Mouse (Mus musculus): Measurements from ENCODE around the gene Slc16a1. TPM values are rescaled to one million over a fixed set of nuclear protein-coding genes. Genes with fewer than 3 reads are reported as not detected.
A peak's percentile ranks its signal among the peaks of the same experiment; 100 is the strongest.

Gene Slc16a1
- total RNA-seq, 4 experiments from 2014 or later = 17.5 to 29.1 (median 23.5) TPM

DNA sequence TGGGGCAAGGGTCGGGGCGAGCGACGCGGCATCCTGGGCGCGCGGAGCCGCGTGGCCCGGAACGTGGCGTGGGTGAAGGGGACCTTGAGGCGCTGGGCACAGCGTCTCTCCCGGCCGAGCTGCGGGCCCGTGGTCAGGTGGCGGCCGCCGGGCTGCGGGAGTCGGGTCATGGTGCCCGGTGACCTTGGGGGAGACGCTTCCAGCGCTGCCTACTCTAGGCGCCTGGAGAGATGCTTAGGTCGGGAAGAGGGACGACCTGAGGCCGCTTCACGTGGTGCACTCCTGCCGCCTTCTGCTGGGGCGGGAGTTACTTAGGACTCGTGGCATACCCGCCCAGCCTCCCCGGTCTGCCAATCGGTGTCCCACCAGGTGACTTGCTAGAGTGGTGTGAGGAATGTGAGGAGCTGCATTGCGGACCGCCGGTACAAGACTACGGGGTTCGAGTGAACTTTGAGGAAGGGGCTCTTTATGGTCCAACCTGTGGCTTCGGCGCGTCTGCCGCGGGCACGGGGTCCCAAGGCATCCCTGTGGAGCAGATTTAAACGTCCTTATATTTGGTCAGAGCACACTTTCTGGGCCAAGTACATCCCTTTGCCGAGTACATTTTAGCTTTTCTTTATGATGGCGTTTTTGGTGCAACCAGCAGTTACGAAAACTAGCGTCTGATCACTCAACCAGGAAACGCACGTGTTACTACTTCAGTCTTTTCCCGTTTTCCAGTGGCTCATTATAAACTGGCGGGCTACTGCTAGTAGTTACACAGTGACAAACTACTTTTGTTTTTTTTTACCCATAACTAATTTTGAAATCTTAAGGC lies 672 bp downstream of the Slc16a1 start:
- peak; percentile 52 for DNase-seq

DNA sequence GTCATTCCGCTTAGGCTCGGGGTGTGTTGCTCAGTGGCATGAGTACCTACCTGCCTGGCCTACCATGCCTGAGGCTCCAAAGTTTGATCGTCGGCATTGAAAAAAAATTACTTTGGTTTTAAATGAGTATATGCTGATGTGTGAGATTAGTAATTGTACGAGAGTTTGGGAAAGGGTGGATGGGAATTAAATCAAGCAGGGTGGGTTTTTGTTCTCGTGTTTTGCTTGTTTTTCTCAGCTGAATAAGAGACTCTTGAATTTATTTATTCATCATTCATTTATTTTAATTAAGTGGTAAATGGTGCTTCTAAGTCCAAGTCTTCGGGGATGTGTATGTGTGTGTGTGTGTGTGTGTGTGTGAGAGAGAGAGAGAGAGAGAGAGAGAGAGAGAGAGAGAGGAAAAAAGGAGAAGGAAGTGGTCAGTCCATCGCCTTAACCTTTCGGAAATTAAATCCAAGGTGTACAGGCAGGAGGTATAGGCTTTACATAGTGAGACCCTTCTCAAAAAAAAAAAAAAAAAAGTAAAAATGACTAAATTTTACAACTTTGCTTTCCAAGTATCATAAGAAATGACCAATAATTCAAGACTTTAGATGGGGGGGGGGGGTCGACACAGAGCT lies 1.4 kb downstream of the Slc16a1 start:
- DNase-seq = no peak

DNA sequence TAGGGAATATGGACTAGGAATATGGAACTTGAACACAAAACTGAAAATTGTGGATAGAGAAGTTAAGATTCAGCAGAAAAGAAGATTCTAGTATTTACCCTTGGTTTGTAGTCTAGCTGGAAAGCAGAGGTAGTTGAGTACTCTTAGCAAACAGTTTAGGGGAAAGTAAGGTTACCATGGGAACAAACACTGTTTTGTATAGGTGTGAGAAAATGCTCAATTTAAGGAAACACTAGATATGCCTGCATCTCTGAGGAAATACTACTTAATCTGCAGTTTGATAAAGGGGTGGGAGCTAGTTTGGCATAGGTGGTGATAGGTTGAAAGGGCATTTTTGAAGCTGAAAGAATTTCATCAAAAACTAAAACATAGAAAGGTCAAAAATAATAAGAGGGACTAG lies 2.4 kb downstream of the Slc16a1 start:
- no peak for DNase-seq

DNA sequence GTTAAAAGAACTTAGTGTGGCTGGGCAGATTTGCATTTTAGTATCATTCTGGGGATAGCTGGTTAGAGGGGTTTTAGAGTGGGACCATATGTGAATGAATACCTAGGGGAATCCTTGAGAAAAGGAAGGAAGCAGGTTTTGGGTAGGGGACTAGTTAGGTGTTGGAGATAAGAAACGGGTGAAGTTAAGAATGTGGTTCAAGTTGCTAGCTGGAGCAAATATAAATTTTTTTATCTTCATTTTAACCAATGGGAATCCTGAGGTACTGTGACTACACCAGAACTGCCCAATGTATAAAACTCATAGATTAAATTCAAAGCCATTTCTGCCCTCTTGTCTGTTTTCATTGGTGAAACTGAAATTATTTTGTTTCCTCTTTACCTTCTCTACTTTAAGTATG lies 2.8 kb downstream of the Slc16a1 start:
- no peak for DNase-seq

DNA sequence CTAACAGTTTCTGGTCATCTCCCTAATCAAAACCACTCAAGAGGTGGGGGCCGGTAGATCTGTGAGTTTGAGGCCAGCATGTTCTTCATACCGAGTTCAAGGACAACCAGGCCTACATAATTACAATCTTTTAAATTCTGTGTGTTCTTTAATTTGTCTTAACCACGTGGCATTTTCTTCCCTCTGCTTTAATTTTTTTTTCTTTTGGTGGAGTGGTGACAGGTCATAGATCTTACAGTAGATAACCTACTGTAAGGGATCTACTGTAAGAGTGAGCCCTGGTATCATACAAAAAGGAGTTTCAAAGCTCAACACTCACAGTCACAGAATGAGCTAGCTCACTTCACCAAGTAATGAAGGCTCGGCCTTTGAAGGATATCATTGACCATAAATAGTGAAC lies 4.6 kb downstream of the Slc16a1 start:
- DNase-seq = no peak

DNA sequence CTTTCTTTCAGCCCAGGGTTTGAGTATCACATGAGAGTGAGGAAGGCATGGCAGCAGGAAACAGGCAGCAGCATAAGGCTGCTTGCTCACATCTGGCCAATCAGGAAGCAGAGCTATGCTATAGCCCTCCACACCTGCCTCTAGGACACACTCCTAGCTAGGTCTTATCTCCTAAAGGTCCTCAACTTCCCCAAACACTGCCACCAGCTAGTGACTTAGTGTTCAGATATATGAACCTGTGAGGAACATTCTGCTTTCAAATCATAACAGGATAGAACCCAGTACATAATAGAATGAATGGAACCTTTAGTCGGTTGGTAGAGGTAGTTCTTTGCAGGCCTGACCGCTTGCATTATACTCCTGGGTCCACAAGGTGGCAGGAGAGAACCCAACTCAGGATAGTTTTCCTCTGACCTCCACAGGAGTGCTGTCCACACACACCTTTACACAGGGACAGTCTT lies 5.4 kb downstream of the Slc16a1 start:
- DNase-seq = no peak

DNA sequence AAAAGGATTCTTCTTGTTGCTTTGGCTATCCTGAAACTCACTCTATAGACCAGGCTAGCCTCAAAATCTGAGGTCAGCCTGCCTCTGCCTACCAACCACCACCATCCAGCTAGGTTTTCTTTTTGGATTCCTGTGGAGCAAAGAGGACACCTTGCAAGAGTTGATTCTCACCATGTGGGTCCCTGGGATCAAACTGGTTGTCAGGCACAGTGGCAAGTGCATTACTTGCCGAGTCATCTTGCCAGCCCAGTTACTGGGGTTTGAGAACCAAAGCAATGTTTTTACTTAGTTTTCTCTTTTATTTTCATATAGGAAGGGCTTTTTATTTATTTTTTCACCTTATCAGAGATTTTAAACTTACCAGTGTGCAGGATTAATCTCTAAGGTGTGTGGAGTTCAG lies 5.9 kb downstream of the Slc16a1 start:
- no peak for DNase-seq

DNA sequence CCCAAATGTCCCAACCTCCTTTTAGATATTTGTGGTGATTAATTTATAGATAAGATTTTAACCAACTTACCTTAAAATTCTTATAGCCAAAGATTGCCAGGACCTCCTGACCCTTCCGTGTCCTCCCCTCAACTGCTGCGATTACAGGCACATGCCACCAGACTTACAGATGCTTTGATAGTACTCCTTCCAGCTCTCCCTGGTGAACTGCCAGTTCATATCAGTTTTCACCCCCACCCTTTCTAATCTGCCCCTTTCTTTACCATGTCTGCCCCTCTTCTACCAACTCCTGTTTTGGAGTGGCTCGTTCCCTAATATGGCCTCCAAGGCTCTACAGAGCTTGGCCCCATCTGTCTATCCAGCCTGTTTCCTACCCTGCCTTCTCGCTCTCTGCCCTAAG lies 15.8 kb downstream of the Slc16a1 start:
- DNase-seq = no peak

DNA sequence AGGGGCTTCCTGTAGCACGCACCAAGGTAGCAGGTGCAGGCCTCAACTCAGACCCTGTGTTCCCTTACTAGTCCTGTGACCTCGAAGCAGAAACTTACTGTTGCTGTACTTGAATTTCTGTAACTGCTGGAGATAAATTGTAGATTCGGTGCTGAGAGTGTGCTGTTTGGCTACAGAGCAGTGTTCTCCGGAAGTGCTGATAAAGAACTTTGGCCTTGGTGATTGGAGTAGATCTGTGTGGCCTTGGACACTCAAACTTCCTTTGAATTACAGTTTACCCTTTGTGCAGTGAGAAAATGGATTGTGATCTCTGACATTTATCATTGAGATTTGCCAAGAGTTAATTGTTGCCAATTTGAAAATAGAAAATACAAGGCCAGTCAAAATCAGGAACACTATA lies 16.5 kb downstream of the Slc16a1 start:
- DNase-seq = peak; percentile 38

DNA sequence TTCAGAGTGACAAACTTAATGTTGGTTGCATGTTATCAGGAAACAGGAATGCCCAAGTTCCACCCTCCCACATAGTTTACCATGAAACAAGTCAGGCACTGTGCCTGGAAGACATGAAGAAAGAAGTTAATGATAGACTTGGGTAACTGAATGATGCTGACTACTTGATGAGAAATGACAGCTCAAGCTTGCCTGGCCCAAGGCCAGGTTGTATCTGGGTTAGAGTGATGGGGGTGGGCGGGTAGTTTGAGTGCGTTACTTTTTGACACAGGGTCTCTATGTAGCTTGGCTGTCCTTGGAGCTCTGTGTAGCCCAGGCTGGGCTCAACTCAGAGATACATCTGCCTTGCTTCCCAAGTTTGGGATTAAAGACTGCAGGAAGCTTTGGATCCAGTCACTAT lies 20.2 kb downstream of the Slc16a1 start:
- no peak for DNase-seq

DNA sequence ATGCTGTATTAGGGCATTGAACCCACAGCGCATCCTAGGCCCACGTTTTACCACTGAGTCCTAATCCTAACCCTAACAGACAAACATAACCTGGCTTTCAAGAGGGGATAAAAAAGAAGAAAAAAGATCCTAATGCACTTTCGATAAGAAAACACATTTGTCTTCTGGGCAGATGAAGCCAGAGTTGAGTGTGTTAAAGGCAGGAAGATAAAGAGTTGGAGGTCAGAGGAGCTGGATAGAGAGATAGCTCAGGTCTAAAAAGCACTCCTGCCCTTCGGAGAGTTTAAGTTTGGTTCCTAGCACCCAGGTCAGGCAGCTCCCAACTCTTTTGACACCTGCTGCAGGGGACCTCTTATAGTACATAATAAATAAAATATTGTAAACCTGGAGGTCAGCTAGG lies 21.3 kb downstream of the Slc16a1 start:
- no peak for DNase-seq

DNA sequence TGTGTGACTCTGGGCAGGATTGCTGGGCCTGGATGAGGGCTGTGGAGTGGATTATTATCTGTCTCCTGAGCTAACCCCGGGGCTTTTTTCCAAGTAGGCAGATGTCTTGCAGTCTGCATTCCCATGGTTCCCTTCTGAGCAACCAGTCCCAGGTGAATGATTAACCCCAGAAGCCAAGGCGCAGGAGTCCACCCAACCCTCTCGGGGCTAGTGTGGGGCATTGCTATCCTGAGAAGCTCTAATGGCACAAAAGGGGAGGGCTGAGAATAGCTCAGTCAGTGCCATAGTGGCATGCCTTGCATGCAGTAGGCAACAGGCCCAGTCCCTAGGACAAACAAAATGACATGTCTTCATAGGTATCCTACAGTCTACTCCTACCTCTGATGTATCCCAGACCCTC lies 22.1 kb downstream of the Slc16a1 start:
- DNase-seq = no peak

DNA sequence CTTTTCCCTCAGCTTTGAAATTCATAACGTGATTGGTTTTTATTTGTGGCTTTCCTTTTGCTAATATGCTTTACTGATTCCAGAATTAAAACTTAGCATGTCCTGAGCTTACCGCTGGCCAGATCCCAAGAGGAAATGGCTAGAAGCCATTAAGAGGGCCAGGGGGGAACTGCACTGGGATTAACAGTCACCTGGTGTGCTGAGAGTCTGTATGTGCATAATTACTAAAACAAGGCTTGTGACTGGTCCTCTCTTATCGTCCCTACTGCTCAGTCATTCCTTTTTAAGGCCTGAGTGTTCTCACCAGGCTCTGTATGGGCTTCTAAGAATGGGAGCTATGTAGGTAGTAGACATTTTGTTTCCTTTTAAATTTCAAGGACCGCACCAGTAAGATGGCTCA lies 23.5 kb downstream of the Slc16a1 start:
- DNase-seq = no peak

DNA sequence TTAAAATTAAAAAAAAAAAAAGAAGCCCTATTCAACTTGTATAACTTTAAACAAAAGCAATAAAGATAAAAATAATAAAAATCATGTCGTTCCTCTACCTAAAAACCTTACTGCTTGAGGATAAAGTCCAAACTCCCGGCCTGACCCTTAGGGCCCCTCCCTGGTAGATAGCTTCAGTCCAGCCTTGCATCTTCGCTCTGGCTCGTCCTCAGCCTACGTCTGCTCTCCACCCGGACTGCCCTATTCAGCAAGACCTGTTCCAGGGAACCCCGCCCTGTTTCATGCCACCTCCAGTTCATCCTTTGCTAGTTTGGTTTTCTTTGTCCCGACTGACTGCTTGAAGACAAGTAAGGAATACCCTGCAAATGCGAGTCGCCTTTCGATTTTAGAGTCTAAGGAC lies 24.5 kb downstream of the Slc16a1 start:
- DNase-seq = no peak

DNA sequence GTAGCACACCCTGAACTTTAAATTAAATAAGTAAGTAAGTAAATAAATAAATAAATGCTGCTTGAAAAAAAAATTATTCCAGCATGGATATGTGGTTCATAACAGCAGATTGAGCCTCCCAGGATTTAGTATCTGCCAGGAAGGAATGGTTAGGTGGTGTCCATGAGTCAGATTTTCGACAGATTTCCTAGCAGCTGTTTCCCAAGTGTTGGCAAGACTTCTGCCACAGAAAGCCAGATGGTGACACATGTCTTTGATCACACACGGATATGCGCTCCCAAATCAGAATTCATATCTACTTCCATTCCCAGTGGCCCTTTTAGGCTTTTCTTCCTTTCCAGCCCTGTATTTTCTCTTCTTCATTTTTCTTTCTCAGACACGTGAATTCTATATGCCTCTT lies 28.5 kb downstream of the Slc16a1 start:
- DNase-seq = peak; percentile 44

DNA sequence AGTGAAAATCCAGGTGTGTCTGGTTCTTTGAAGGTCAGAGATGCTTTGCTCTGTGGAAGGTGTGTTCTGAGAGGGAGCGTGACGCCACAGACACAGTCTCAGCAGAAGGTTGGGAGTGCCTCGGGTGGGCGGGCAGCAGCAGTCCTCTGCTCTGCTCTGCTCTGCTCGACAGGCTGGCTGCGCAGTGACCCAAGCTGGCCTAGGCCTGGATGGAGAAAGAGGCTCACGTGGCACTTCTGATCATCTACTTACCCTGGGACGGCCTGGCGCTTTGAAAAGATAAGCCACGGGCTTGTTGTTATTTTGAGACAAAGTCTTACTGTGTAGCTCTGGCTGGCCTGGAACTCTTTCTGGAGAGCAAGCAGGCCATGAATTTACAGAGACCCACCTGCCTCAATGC lies 29.0 kb downstream of the Slc16a1 start:
- DNase-seq = no peak

DNA sequence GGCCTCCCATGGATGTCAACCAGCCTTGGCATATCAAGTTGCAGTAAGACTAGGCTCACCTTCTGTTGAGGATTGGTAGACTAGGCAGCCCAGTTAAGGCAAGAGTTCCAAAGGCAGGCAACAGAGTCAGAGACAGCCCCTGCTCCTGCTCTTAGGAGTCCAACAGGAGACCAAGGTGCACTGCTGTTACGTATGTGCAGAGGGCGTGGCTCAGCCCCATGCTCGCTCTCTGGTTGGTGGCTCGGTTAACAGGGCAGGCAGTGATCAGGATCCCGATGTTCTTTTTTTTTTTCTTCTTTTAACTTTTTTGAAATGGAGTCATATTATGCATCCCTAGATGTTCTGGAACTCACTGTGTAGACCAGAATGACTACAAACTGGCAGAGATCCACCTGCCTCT lies 30.5 kb downstream of the Slc16a1 start:
- DNase-seq = no peak

DNA sequence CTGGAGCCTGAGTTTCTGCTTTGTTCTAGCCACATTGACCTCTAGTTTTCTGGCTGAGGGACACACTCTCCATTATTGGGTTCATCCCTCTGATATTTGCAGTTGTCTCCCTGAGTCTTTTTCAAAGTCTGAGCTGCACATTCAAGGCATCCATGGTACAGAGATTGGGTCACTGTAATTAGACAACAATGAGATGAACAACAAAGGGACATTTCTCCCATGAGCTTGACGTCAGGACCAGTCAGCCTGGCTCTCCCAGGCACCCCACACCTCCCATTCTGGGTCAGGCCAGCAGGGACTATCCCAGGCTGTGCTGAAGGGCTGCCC lies 31.4 kb downstream of the Slc16a1 start:
- DNase-seq = no peak

DNA sequence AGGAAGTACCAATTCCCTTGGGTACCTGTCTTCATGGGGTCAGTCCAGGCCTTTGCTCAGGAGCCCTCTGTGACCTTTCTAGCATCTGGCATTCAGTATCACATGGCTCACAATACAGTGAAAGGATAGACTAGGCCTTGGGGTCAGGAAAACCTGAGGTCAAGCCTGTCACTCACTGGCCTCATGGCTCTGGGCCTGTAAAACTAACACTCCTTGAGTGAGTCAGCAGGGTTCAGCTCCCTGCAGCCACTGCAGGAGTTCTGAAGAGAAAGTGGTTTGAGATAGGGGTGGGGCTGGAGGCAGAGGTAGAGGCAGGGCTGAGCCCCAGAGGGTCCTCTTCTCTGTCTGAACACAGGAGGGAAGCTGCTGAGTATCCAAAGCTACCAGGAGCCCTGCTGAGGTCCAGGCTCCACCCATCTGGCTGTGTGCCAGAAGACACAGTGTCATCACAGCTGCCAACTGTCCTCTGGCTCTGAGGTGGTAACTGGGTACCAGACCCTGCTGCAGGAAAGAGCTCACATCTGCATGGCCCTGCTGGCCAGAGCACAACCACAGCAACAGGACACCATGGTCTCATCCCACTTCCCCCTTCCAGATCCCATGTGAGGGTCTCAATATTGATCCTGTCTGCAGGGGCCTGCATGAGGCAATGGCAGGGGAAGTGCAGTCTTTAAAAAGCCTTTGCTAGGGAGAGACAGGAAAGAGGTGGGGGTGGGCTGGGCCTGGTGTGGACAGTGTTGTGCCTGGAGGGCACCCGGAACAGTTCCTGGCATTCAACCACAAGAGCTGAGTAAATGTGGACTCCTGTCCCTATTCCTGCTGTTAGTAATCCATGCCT lies 31.9 kb downstream of the Slc16a1 start:
- peak; percentile 52 for DNase-seq

DNA sequence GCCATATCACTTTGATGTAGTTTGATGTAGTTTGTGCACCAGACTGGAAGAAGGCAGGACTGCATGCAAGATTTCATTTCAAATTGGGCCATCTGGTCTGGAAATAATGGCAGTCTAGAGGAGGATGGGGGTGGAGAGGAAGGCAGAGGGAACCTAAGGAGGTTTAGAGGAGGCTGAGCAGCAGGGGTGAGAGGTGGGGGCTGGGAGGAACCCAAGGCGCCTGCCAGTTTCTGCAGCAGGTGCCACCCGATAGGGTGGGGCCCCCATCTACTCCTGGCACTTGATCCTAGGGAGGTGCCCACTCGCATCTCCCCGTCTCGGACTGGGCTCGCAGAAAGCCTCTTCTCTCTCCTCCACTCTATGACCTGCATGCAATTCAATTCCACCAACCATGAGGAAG lies 33.1 kb downstream of the Slc16a1 start:
- DNase-seq = no peak

DNA sequence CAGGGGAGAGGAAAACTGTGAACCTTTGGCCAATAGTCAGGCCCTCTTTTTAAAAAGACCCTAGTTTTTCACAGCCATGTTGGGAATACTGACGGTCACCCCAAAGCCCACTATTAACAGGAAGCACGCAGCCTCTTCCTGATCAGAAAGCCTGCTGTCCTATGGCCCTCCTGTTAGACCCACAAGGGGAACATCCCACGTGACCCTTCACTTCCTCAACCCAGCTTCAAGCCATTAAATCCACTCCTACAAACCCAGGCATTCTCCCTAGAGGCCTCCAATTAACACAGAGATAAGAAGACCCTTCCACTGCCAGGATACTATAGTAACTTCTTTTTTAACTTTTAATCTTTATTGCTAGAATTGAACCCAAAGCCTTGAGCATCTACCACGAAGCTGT lies 33.6 kb downstream of the Slc16a1 start:
- no peak for DNase-seq

DNA sequence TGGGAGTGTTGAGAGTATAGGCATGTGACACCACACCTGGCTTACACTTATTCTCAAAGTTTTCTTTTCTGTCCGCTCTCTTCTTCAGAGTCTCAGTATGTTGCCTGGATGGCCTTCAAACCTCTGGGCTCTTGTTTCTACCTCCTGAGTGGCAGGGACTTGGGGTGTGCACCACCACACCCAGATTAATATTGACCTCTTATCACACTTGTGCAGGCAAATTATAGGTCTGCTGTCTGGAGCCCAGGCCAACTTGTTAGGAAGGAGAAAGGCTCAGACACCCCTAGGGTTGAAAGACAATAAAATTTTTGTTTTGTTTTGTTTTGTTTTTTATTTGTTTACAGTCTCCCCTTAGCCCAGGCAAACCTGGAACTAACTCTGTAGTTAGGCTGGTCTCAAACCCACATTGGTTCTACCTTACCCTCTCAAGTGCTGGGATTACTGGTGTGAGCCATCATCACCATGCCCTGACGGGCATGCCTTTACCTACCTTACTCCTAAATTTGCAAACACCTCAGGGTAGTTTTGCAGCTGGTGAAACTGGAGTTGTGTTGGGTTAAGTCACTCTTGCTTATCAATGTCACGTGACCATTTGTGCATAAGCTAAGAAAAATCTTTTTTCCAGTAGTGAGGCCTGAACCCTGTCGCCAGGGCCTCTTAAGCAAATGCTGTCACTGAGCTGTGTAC lies 35.3 kb downstream of the Slc16a1 start:
- DNase-seq = no peak

All from adrenal gland, adult 8-10 months (tissue).